Mouse (Mus musculus): ENCODE results near the gene Gm18596.

GRCm38 (mm10) chr10:77728280-77728679 is 14.2 kb downstream of the Gm18596 start:
- TF ChIP-seq CTCF (IDR thresholded peaks at IDR 0.05; ENCODE audit: low read depth, low read length), result no peak
- no peak for TF ChIP-seq POLR2AphosphoS5 (IDR thresholded peaks at IDR 0.05; ENCODE audit: insufficient replicate concordance, low read depth, low read length)
- TF ChIP-seq TAL1 (conservative IDR thresholded peaks at IDR 0.05; ENCODE audit: low read depth, low read length), result no peak
- no peak for TF ChIP-seq GATA1 (IDR thresholded peaks at IDR 0.05; ENCODE audit: borderline replicate concordance, low read length)

All from G1E (cell line).